Mouse (Mus musculus): Measurements from ENCODE around the gene Gm1043. TPM values are rescaled to one million over a fixed set of nuclear protein-coding genes. Genes with fewer than 3 reads are reported as not detected.
A peak's percentile ranks its signal among the peaks of the same experiment; 100 is the strongest.

Gene Gm1043
- polyA plus RNA-seq, 1 experiment from 2014 or later: 2.0 TPM

DNA sequence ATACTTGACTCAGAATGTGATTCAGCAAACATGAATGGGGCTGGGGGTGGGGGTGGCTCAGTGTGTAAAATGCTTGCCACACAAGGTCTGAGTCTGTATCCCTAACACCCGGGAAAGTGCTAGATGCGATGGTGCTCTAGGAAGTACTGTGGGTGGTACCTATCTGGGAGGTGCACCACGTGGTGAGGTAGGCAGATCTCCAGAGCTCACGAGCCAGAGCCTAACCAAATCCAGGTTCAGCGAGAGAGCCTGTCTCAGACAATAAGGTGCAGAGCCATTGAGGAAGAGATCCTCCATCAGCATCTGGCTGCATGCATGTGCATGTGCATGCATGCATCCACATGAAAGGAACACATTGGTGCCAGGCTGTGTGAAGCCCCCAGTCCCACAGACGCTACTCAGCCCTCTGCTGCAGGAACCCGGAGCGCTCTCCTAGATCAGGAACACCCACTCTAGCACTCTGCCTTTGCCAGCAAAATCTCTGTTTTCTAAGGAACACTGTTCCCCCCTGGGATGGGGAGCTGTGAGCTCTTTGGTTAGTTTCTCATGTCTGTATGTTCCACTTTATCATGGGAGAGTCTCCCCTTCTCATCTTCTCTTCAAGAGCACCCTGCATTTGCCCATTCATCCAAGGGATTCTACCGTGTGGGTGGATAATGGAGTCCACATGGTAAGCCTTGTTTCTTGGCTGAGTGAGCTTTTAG, 167.1 kb downstream of the Gm1043 start:
- H3K27me3 ChIP-seq (ENCODE audit: control insufficient read depth, insufficient read depth, low read length): no peaks in the 10 kb centered on the region
- H3K4me3 ChIP-seq (replicated peaks; ENCODE audit: low read depth, low read length): no peak overlapping the region
- H3K27ac ChIP-seq (replicated peaks; ENCODE audit: low read depth, low read length): no peak overlapping the region
- H3K9ac ChIP-seq (replicated peaks; ENCODE audit: low read length): no peak overlapping the region
- H3K36me3 ChIP-seq (ENCODE audit: control insufficient read depth, insufficient read depth, low read length): peaks cover 12% of the 10 kb centered on the region; the same call in 1 of the 2 replicates
- DNase-seq (no peak), ATAC-seq (ENCODE audit: low FRiP score, low TSS enrichment) (no peak)
- H3K4me2 ChIP-seq (ENCODE audit: low read length): no peak overlapping the region
- H3K4me1 ChIP-seq (ENCODE audit: control insufficient read depth, insufficient read depth, low read length): peaks cover 61% of the 10 kb centered on the region
- WGBS: 84% methylated on average over 9 of the region's 9 CpGs
- H3K9me3 ChIP-seq (ENCODE audit: control insufficient read depth, low read length): no peaks in the 10 kb centered on the region

DNA sequence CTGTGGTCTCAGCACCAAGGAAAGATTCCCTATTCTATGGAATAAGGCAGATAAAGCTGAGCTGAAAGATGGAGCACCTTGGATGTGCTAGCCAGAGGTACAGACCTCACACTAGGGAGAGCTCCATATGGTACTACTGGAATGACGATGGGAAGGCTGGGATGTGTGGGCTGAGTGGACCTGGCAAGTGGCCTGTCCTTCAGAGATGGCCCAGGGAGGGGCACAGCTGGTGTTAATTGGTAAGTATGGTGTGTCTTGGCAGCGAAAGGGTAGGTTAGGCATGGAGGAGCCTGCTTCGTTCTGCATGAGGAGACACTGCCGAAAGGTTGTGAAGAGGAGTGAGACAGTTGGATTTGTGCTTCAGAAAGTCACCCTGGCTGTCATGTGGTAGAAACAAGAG, 169.4 kb downstream of the Gm1043 start:
- WGBS: 78% methylated on average over 4 of the region's 4 CpGs
- Histone ChIP-seq H3K36me3 (ENCODE audit: control insufficient read depth, insufficient read depth, low read length) (peaks cover 12% of the 10 kb centered on the region; the same call in 1 of the 2 replicates), H3K4me1 (ENCODE audit: control insufficient read depth, insufficient read depth, low read length) (peaks cover 52% of the 10 kb centered on the region), H3K4me2 (ENCODE audit: low read length) (no peak overlapping the region), H3K9ac (replicated peaks; ENCODE audit: low read length) (no peak overlapping the region), H3K27me3 (ENCODE audit: control insufficient read depth, insufficient read depth, low read length) (no peaks in the 10 kb centered on the region), H3K27ac (replicated peaks; ENCODE audit: low read depth, low read length) (no peak overlapping the region), H3K4me3 (replicated peaks; ENCODE audit: low read depth, low read length) (no peak overlapping the region), H3K9me3 (ENCODE audit: control insufficient read depth, low read length) (no peaks in the 10 kb centered on the region)
- ATAC-seq (ENCODE audit: low FRiP score, low TSS enrichment) (no peak), DNase-seq (no peak)

GRCm38 (mm10) chr5:37256823-37257222, 171.7 kb downstream of the Gm1043 start:
- Histone ChIP-seq H3K4me3 (replicated peaks; ENCODE audit: low read depth, low read length) (no peak overlapping the region), H3K27ac (replicated peaks; ENCODE audit: low read depth, low read length) (no peak overlapping the region), H3K4me2 (ENCODE audit: low read length) (no peak overlapping the region), H3K9ac (replicated peaks; ENCODE audit: low read length) (no peak overlapping the region), H3K27me3 (ENCODE audit: control insufficient read depth, insufficient read depth, low read length) (no peaks in the 10 kb centered on the region), H3K36me3 (ENCODE audit: control insufficient read depth, insufficient read depth, low read length) (peaks cover 12% of the 10 kb centered on the region; the same call in 1 of the 2 replicates), H3K4me1 (ENCODE audit: control insufficient read depth, insufficient read depth, low read length) (peaks cover 40% of the 10 kb centered on the region), H3K9me3 (ENCODE audit: control insufficient read depth, low read length) (no peaks in the 10 kb centered on the region)
- DNase-seq (no peak), ATAC-seq (ENCODE audit: low FRiP score, low TSS enrichment) (no peak)
- WGBS: 76% methylated on average over 7 of the region's 7 CpGs

DNA sequence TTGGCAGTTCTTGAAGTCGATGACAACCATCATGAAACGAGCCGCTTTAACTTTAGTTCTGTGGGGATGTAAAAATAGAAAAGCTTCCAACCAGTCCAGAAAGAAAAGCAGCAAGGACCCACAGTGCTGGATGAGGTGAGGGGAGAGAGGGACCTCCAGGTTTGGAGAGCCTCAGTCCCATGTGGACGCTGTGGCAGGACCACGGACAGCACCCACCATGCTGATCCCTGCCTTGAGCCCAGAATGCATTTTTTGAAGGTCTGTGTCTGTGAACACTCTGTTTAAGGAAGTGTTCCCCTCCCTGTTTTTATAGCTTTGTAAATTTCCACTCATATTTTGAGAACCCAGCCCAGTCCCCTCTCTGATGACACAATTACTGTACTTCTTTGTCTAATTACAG, 172.1 kb downstream of the Gm1043 start:
- H3K9me3 ChIP-seq (ENCODE audit: control insufficient read depth, low read length): no peaks in the 10 kb centered on the region
- H3K4me1 ChIP-seq (ENCODE audit: control insufficient read depth, insufficient read depth, low read length): peaks cover 42% of the 10 kb centered on the region
- H3K9ac ChIP-seq (replicated peaks; ENCODE audit: low read length): no peak overlapping the region
- no peak overlapping the region for H3K4me2 ChIP-seq (ENCODE audit: low read length)
- no peak overlapping the region for H3K4me3 ChIP-seq (replicated peaks; ENCODE audit: low read depth, low read length)
- no peak overlapping the region for H3K27ac ChIP-seq (replicated peaks; ENCODE audit: low read depth, low read length)
- no peaks in the 10 kb centered on the region for H3K27me3 ChIP-seq (ENCODE audit: control insufficient read depth, insufficient read depth, low read length)
- 67% methylated on average over 5 of the region's 5 CpGs for WGBS
- peak; percentile 16 for DNase-seq
- no peak for ATAC-seq (ENCODE audit: low FRiP score, low TSS enrichment)
- H3K36me3 ChIP-seq (ENCODE audit: control insufficient read depth, insufficient read depth, low read length): peaks cover 10% of the 10 kb centered on the region; the same call in 1 of the 2 replicates

- H3K4me3 ChIP-seq (replicated peaks; ENCODE audit: low read depth, low read length): no peak overlapping the region
- no peaks in the 10 kb centered on the region for H3K9me3 ChIP-seq (ENCODE audit: control insufficient read depth, low read length)
- peak; percentile 33 for DNase-seq
- H3K27ac ChIP-seq (replicated peaks; ENCODE audit: low read depth, low read length): no peak overlapping the region; the same call in 1 of the 2 replicates
- 0 out of 2 replicates have a peak, but pooled peaks have one; percentile 21 for ATAC-seq (ENCODE audit: low FRiP score, low TSS enrichment)
- no peaks in the 10 kb centered on the region for H3K27me3 ChIP-seq (ENCODE audit: control insufficient read depth, insufficient read depth, low read length)
- H3K36me3 ChIP-seq (ENCODE audit: control insufficient read depth, insufficient read depth, low read length): peaks cover 22% of the 10 kb centered on the region
- no peak overlapping the region for H3K4me2 ChIP-seq (ENCODE audit: low read length)
- WGBS: 52% methylated on average over 5 of the region's 5 CpGs
- peaks cover 32% of the 10 kb centered on the region for H3K4me1 ChIP-seq (ENCODE audit: control insufficient read depth, insufficient read depth, low read length)
- no peak overlapping the region for H3K9ac ChIP-seq (replicated peaks; ENCODE audit: low read length)
These were observed 176.6 kb downstream of the Gm1043 start for GRCm38 (mm10) chr5:37261734-37262133.

- H3K4me3 ChIP-seq (replicated peaks; ENCODE audit: low read depth, low read length): no peak overlapping the region
- no peak overlapping the region for H3K9ac ChIP-seq (replicated peaks; ENCODE audit: low read length)
- H3K4me1 ChIP-seq (ENCODE audit: control insufficient read depth, insufficient read depth, low read length): peaks cover 19% of the 10 kb centered on the region; the same call in 1 of the 2 replicates
- ATAC-seq (ENCODE audit: low FRiP score, low TSS enrichment) (no peak), DNase-seq (peak; percentile 21)
- no peak overlapping the region for H3K4me2 ChIP-seq (ENCODE audit: low read length)
- H3K27me3 ChIP-seq (ENCODE audit: control insufficient read depth, insufficient read depth, low read length): no peaks in the 10 kb centered on the region
- 72% methylated on average over 6 of the region's 6 CpGs for WGBS
- peaks cover 42% of the 10 kb centered on the region for H3K36me3 ChIP-seq (ENCODE audit: control insufficient read depth, insufficient read depth, low read length)
- no peak overlapping the region for H3K27ac ChIP-seq (replicated peaks; ENCODE audit: low read depth, low read length)
- H3K9me3 ChIP-seq (ENCODE audit: control insufficient read depth, low read length): no peaks in the 10 kb centered on the region
These were observed 178.6 kb downstream of the Gm1043 start for GRCm38 (mm10) chr5:37263816-37264215.

Other genes with a start within 250 kb of the Gm1043 start
- gene Ppp2r2c, start 216.9 kb upstream of the Gm1043 start, polyA plus RNA-seq (2014; fragmentation: Nextera tagmentation; extraction: Ambion mirVana): 38.3 and 44.6 TPM in 2 replicates
- gene Wfs1, start 96.2 kb upstream of the Gm1043 start, polyA plus RNA-seq (2014; fragmentation: Nextera tagmentation; extraction: Ambion mirVana): 4.6 and 5.2 TPM in 2 replicates
- gene Crmp1, start 156.6 kb downstream of the Gm1043 start, polyA plus RNA-seq (2014; fragmentation: Nextera tagmentation; extraction: Ambion mirVana): 906 and 957 TPM in 2 replicates

Measured in midbrain, embryonic 14.5 days (tissue).